Mouse (Mus musculus): ENCODE results near the gene Adgrb3. TPM values are rescaled to one million over a fixed set of nuclear protein-coding genes. Genes with fewer than 3 reads are reported as not detected.

Gene Adgrb3
- polyA plus RNA-seq, 1 experiment from 2014 or later = 9.3 TPM

DNA sequence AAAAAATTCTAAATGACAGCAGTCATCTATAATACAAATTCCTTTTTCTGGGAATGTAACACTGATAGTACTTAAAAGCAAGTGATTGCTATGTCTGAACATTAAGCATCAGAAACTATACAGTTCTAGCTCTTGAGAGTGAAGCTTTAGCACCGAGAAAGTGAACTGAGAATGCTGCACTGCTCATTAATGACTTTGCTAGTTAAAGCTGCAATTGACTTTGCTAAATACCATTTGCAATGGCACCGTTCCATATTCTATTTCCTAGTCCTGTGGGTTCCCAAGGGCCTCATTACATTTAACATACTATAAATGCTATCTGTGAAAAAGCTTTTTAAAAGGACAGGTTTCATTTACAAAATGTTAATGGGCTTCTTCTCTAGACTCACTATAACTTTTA, 414.4 kb downstream of the Adgrb3 start:
- Histone ChIP-seq H3K4me1 (replicated peaks; ENCODE audit: control insufficient read depth, insufficient read depth, low read length) (no peaks in the 10 kb centered on the region), H3K9ac (ENCODE audit: low read length) (no peak overlapping the region)

DNA sequence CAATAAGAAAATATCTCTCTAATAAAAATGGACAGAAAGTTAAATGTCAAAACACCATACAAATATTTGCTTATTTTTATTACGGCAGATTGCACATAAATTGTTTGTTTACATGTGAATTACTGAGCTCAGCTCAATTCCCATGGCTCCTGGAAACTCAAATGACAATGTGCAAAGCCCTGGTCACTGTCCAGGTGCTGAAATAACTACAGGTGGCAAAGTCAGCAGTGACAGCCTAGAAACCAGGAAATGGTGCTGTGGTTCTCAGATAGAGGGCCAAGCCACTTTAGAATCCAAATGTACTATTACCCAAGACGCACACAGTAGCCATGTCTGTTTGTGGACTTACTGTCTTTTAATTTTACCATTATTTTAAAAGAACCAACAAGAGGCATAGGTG, 465.3 kb downstream of the Adgrb3 start:
- Histone ChIP-seq H3K4me1 (replicated peaks; ENCODE audit: control insufficient read depth, insufficient read depth, low read length) (no peaks in the 10 kb centered on the region), H3K4me3 (ENCODE audit: low read depth, low read length) (no peak overlapping the region), H3K27me3 (ENCODE audit: control insufficient read depth, insufficient read depth, low read length) (no peaks in the 10 kb centered on the region), H3K27ac (ENCODE audit: low read depth, low read length) (no peak overlapping the region), H3K36me3 (ENCODE audit: control insufficient read depth, insufficient read depth, low read length) (no peaks in the 10 kb centered on the region), H3K4me2 (ENCODE audit: low read depth, low read length, severe bottlenecking) (no peak overlapping the region), H3K9ac (ENCODE audit: low read length) (no peak overlapping the region), H3K9me3 (ENCODE audit: control insufficient read depth, low read length) (no peaks in the 10 kb centered on the region)
- DNase-seq (ENCODE audit: low spot score) = no peak
- no peak for ATAC-seq (replicated peaks; ENCODE audit: low FRiP score)
- 90% methylated on average over 2 of the region's 2 CpGs for WGBS

More for the DNA sequence above, 414.4 kb downstream of the Adgrb3 start:
- no peaks in the 10 kb centered on the region for H3K27me3 ChIP-seq (ENCODE audit: control insufficient read depth, insufficient read depth, low read length)
- no peak overlapping the region for H3K4me3 ChIP-seq (ENCODE audit: low read depth, low read length)
- H3K4me2 ChIP-seq (ENCODE audit: low read depth, low read length, severe bottlenecking) = no peak overlapping the region
- H3K9me3 ChIP-seq (ENCODE audit: control insufficient read depth, low read length) = no peaks in the 10 kb centered on the region
- WGBS = 93% methylated on average over 2 of the region's 2 CpGs
- ATAC-seq (replicated peaks; ENCODE audit: low FRiP score) (no peak), DNase-seq (ENCODE audit: low spot score) (no peak)
- H3K27ac ChIP-seq (ENCODE audit: low read depth, low read length) = no peak overlapping the region
- H3K36me3 ChIP-seq (ENCODE audit: control insufficient read depth, insufficient read depth, low read length) = no peaks in the 10 kb centered on the region

DNA sequence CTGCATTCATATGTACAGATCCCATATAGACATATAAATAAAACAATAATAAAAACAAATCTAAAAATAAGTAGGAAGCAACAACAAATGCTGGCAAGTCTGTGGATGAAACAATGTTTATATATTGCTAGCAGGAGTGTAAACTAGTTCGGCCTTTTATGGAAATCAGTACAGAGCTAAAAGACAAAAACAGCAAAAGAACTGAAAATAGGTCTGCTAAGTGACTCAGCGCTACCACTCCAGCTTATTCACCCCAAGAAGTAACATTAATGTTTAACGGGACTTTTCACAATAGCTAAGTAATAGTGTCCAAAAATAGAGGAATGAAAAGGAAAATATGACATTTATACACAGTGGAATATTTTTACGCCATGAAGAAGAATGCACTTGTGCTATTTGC, 471.0 kb downstream of the Adgrb3 start:
- DNase-seq (ENCODE audit: low spot score) = no peak
- no peak for ATAC-seq (replicated peaks; ENCODE audit: low FRiP score)
- H3K9me3 ChIP-seq (ENCODE audit: control insufficient read depth, low read length) = no peaks in the 10 kb centered on the region

DNA sequence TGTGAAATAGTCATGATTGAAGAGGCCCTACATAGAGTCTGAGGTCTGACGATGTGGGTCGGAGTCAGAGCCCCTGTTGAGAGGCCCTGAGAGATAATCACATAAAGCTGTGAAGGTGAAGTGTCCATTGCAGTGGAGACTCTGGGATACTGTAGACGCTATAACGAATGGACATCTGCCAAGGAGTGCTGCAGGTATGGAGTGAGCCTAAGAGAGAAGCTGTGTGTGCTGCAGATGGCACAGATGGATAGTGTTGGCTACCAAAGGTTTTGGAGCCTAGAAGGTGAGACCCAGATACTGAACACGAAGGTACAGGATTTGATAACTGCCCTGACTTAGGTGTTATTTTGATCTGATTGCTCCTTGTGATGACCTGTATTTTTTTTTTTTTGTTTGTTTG, 474.0 kb downstream of the Adgrb3 start:
- Histone ChIP-seq H3K4me1 (replicated peaks; ENCODE audit: control insufficient read depth, insufficient read depth, low read length) (no peaks in the 10 kb centered on the region), H3K36me3 (ENCODE audit: control insufficient read depth, insufficient read depth, low read length) (no peaks in the 10 kb centered on the region), H3K27me3 (ENCODE audit: control insufficient read depth, insufficient read depth, low read length) (no peaks in the 10 kb centered on the region), H3K4me3 (ENCODE audit: low read depth, low read length) (no peak overlapping the region), H3K27ac (ENCODE audit: low read depth, low read length) (no peak overlapping the region), H3K9ac (ENCODE audit: low read length) (no peak overlapping the region), H3K4me2 (ENCODE audit: low read depth, low read length, severe bottlenecking) (no peak overlapping the region), H3K9me3 (ENCODE audit: control insufficient read depth, low read length) (no peaks in the 10 kb centered on the region)
- ATAC-seq (replicated peaks; ENCODE audit: low FRiP score) (no peak), DNase-seq (ENCODE audit: low spot score) (no peak)
- 95% methylated on average over 5 of the region's 5 CpGs for WGBS

More for the DNA sequence above, 471.0 kb downstream of the Adgrb3 start:
- Histone ChIP-seq H3K4me2 (ENCODE audit: low read depth, low read length, severe bottlenecking) (no peak overlapping the region), H3K27ac (ENCODE audit: low read depth, low read length) (no peak overlapping the region), H3K36me3 (ENCODE audit: control insufficient read depth, insufficient read depth, low read length) (no peaks in the 10 kb centered on the region), H3K27me3 (ENCODE audit: control insufficient read depth, insufficient read depth, low read length) (no peaks in the 10 kb centered on the region), H3K4me3 (ENCODE audit: low read depth, low read length) (no peak overlapping the region), H3K4me1 (replicated peaks; ENCODE audit: control insufficient read depth, insufficient read depth, low read length) (no peaks in the 10 kb centered on the region), H3K9ac (ENCODE audit: low read length) (no peak overlapping the region)
- WGBS = 92% methylated on average over 4 of the region's 4 CpGs

DNA sequence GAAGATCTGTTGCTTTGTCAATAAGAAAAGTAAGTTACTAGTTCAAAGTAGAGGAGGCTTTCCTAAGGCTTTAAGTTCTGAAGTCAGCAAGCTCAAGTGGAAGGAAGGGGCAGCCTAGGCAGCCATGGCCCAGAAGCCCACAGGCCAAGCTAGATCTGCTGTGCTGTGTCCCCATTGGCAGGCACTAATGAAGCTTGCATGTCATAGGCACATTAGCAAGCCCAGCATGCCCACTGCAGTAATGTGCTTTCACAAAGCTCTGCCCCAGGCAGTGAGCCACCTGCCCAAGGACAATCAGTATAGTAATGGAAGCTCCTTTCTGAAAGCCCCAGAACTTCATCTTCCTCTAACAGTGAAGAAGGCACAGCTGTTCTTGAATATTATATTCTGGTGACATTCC, 484.6 kb downstream of the Adgrb3 start:
- DNase-seq (ENCODE audit: low spot score) (no peak), ATAC-seq (replicated peaks; ENCODE audit: low FRiP score) (no peak)
- no peaks in the 10 kb centered on the region for H3K9me3 ChIP-seq (ENCODE audit: control insufficient read depth, low read length)
- H3K27me3 ChIP-seq (ENCODE audit: control insufficient read depth, insufficient read depth, low read length) = no peaks in the 10 kb centered on the region
- no peak overlapping the region for H3K9ac ChIP-seq (ENCODE audit: low read length)
- no peak overlapping the region for H3K27ac ChIP-seq (ENCODE audit: low read depth, low read length)
- H3K4me3 ChIP-seq (ENCODE audit: low read depth, low read length) = no peak overlapping the region
- H3K4me1 ChIP-seq (replicated peaks; ENCODE audit: control insufficient read depth, insufficient read depth, low read length) = no peaks in the 10 kb centered on the region
- H3K36me3 ChIP-seq (ENCODE audit: control insufficient read depth, insufficient read depth, low read length) = no peaks in the 10 kb centered on the region
- no peak overlapping the region for H3K4me2 ChIP-seq (ENCODE audit: low read depth, low read length, severe bottlenecking)

DNA sequence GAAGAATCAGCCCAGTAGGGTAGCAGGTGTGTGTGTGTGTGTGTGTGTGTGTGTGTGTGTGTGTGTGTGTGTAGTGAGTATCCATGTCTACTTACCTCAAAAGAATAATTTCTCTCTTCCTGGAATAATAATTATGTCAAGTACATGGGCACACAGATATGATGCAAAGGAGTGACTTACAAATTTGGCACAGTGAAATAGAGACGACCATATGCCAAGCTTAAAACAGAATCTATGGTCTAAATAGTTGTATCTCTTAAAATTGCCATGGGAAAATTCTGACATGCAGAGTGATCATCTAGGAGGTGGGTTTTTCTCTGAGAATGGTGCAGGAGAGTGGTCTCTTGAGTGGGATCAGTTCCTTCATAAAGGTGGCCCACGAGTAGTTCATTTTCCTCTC, 504.1 kb downstream of the Adgrb3 start:
- Histone ChIP-seq H3K4me1 (replicated peaks; ENCODE audit: control insufficient read depth, insufficient read depth, low read length) (no peaks in the 10 kb centered on the region), H3K36me3 (ENCODE audit: control insufficient read depth, insufficient read depth, low read length) (no peaks in the 10 kb centered on the region), H3K9me3 (ENCODE audit: control insufficient read depth, low read length) (no peaks in the 10 kb centered on the region), H3K9ac (ENCODE audit: low read length) (no peak overlapping the region), H3K27ac (ENCODE audit: low read depth, low read length) (no peak overlapping the region), H3K4me3 (ENCODE audit: low read depth, low read length) (no peak overlapping the region), H3K27me3 (ENCODE audit: control insufficient read depth, insufficient read depth, low read length) (no peaks in the 10 kb centered on the region), H3K4me2 (ENCODE audit: low read depth, low read length, severe bottlenecking) (no peak overlapping the region)
- DNase-seq (ENCODE audit: low spot score) = no peak
- 84% methylated on average over 2 of the region's 2 CpGs for WGBS
- ATAC-seq (replicated peaks; ENCODE audit: low FRiP score) = no peak

DNA sequence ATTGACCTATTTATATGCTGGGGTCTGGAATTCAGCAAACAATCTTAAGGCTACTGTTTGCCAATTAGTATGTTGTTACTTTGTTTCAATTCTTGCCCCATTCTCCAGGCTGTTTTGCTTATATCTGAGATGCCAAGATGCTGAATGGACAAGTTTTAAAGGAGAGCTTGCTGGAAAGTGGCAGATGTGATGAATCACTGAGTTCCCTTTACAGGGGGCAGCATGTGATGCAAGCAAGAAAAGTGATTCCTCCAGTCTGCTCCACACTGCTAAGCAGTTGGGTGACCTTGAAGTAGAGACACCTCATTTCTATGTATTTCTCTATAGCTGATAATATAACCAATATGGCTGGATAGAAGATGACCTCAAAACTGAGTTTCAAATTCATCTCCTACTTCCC, 512.4 kb downstream of the Adgrb3 start:
- no peaks in the 10 kb centered on the region for H3K4me1 ChIP-seq (replicated peaks; ENCODE audit: control insufficient read depth, insufficient read depth, low read length)

DNA sequence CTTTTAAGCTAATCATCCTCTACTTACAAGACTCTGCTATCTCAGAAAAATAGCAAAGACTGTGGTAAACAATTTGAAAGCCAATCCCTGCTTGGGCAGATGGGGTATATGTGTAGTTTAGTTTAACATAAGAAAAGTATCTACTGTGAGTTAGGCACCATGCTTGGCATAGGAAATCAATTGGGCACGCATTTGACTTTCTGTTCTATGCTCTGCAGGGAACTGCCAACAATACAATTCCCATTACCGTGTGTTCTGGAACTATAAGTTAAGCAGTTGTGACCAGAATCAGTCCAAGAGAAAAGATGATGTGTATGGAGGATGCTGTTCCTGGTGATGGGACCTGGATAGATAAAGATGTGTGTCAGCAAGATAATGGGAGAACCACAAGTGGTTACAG, 517.2 kb downstream of the Adgrb3 start:
- H3K4me1 ChIP-seq (replicated peaks; ENCODE audit: control insufficient read depth, insufficient read depth, low read length) = no peaks in the 10 kb centered on the region
- no peaks in the 10 kb centered on the region for H3K9me3 ChIP-seq (ENCODE audit: control insufficient read depth, low read length)
- no peak overlapping the region for H3K4me2 ChIP-seq (ENCODE audit: low read depth, low read length, severe bottlenecking)
- 67% methylated on average over 2 of the region's 2 CpGs for WGBS
- ATAC-seq (replicated peaks; ENCODE audit: low FRiP score) = no peak
- H3K27ac ChIP-seq (ENCODE audit: low read depth, low read length) = no peak overlapping the region
- H3K4me3 ChIP-seq (ENCODE audit: low read depth, low read length) = no peak overlapping the region
- H3K27me3 ChIP-seq (ENCODE audit: control insufficient read depth, insufficient read depth, low read length) = no peaks in the 10 kb centered on the region
- no peaks in the 10 kb centered on the region for H3K36me3 ChIP-seq (ENCODE audit: control insufficient read depth, insufficient read depth, low read length)
- no peak for DNase-seq (ENCODE audit: low spot score)
- H3K9ac ChIP-seq (ENCODE audit: low read length) = no peak overlapping the region

More for the DNA sequence above, 512.4 kb downstream of the Adgrb3 start:
- H3K27ac ChIP-seq (ENCODE audit: low read depth, low read length) = no peak overlapping the region
- no peak overlapping the region for H3K4me3 ChIP-seq (ENCODE audit: low read depth, low read length)
- no peak overlapping the region for H3K9ac ChIP-seq (ENCODE audit: low read length)
- H3K36me3 ChIP-seq (ENCODE audit: control insufficient read depth, insufficient read depth, low read length) = no peaks in the 10 kb centered on the region
- ATAC-seq (replicated peaks; ENCODE audit: low FRiP score) = no peak
- no peak overlapping the region for H3K4me2 ChIP-seq (ENCODE audit: low read depth, low read length, severe bottlenecking)
- no peak for DNase-seq (ENCODE audit: low spot score)
- H3K9me3 ChIP-seq (ENCODE audit: control insufficient read depth, low read length) = no peaks in the 10 kb centered on the region
- no peaks in the 10 kb centered on the region for H3K27me3 ChIP-seq (ENCODE audit: control insufficient read depth, insufficient read depth, low read length)

DNA sequence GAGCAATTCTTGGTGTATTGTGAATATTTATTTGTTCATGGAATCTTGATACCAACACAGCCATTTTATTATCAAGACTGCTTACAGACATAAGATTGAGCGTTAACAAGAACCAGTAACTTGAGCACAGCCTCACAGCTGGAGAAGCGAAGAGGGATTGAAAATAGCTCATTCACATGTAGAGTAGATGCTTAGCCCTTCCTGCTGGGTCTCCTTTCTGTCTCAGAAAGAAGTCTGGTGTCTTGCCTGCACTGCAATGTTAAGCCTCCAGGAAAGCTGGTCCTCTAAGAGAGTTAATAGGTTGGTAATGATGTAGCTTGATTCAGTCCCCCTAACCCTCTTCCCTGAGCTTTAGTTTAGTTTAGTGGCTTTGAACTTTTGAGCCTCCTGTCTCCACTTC, 519.4 kb downstream of the Adgrb3 start:
- ATAC-seq (replicated peaks; ENCODE audit: low FRiP score) (peak; percentile 71), DNase-seq (ENCODE audit: low spot score) (no peak)
- Histone ChIP-seq H3K9ac (ENCODE audit: low read length) (no peak overlapping the region), H3K36me3 (ENCODE audit: control insufficient read depth, insufficient read depth, low read length) (no peaks in the 10 kb centered on the region), H3K9me3 (ENCODE audit: control insufficient read depth, low read length) (no peaks in the 10 kb centered on the region), H3K4me3 (ENCODE audit: low read depth, low read length) (no peak overlapping the region), H3K4me1 (replicated peaks; ENCODE audit: control insufficient read depth, insufficient read depth, low read length) (no peaks in the 10 kb centered on the region), H3K27ac (ENCODE audit: low read depth, low read length) (no peak overlapping the region), H3K4me2 (ENCODE audit: low read depth, low read length, severe bottlenecking) (no peak overlapping the region), H3K27me3 (ENCODE audit: control insufficient read depth, insufficient read depth, low read length) (no peaks in the 10 kb centered on the region)
- WGBS = 15% methylated on average over 2 of the region's 2 CpGs
